8 mouse cellular contexts compared by ENCODE assay signal in the genomic region with DNA sequence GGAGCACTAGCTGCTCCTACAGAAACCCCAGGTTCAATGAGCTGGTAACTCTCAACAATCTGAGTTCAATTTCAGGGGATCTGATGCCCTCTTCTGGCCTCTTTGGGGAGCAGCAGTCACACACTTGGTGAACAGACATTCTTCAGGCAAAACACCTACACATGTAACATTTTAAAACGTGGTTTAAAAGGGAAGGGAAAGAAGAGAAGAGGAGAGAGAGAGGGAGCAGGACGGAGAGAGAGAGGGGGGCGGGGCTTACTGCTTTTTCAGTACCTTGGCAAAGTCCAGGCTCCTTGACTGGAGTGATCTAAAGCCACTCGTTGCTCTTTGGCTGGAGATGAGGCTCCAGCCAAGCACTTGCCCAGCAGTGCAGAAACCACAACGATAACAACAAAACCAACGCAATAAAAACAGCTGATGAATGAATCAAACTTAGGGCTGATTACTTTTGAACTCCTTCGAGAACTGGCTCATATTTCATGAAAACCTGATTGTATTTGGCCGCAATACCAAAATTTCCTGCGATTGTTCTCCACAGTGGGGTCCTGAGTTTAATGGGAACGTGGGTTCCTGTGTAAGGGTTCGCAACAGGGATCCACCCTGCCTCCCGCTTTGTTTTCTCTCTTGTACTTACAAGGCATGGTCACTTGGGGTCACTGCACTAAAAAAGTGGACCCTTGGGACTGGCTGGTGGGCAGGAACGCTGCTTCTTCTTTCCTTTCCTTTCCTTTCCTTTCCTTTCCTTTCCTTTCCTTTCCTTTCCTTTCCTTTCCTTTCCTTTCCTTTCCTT. TPM values are rescaled to one million over a fixed set of nuclear protein-coding genes. Genes with fewer than 3 reads are reported as not detected.
DNase-seq lines count a peak whose midpoint lies in the region; ATAC-seq lines count a peak whose summit lies in the region.
"Had no signal": no experiment of that assay in that cellular context is flagged by ENCODE, and none has a peak within 500 bp of the region (broad histone marks: within the 10 kb centered on the region; RNA-seq: fewer than 3 reads in every experiment).

No protein-coding gene starts in this region.

- H3K9me3 ChIP-seq in liver, embryonic 11.5 days (ENCODE audit: control insufficient read depth, low read length): no peaks in the 10 kb centered on the region
- H3K9me3 ChIP-seq: neural tube, embryonic 13.5 days had no signal

- H3K27ac ChIP-seq in liver, embryonic 11.5 days (ENCODE audit: low read depth, low read length): no peak overlapping the region
- H3K27ac ChIP-seq: neural tube, embryonic 13.5 days had no signal

- ATAC-seq in liver, embryonic 11.5 days (replicated peaks; ENCODE audit: low FRiP score): peak; percentile 53; the same call in 1 of the 2 replicates

- no peaks in the 10 kb centered on the region for H3K27me3 ChIP-seq in liver, embryonic 11.5 days (replicated peaks; ENCODE audit: control insufficient read depth, insufficient read depth, low read length)

- 47% methylated on average over 13 of the region's 13 CpGs for WGBS in liver, embryonic 11.5 days

- no peak overlapping the region for H3K9ac ChIP-seq in liver, embryonic 11.5 days (ENCODE audit: low read depth, low read length)
- H3K9ac ChIP-seq: neural tube, embryonic 13.5 days had no signal

- no peaks in the 10 kb centered on the region for H3K36me3 ChIP-seq in liver, embryonic 11.5 days (ENCODE audit: control insufficient read depth, insufficient read depth, low read length)
- H3K36me3 ChIP-seq: neural tube, embryonic 13.5 days had no signal

- H3K4me3 ChIP-seq in liver, embryonic 11.5 days (ENCODE audit: low read depth, low read length): no peak overlapping the region
- H3K4me3 ChIP-seq: neural tube, embryonic 13.5 days had no signal

- peak overlapping the region; percentile 39 for H3K4me2 ChIP-seq in liver, embryonic 11.5 days
- H3K4me2 ChIP-seq: neural tube, embryonic 13.5 days had no signal

- DNase-seq in 3134 (ENCODE audit: extremely low read depth, insufficient read length, low spot score) (peak; percentile 28), MN1 (ENCODE audit: low spot score) (no peak)
- peak; percentile 60 to 66 for DNase-seq in B cell, adult 2 months
- peak; percentile 82 for DNase-seq in heart, adult 8-10 months (ENCODE audit: low spot score)
- DNase-seq in liver, embryonic 11.5 days (ENCODE audit: low spot score): no peak
- peak; percentile 40 for DNase-seq in yolk sac, embryonic 10.5 days (ENCODE audit: low spot score)
- no peak for DNase-seq in left cerebral cortex, adult 18-20 months (ENCODE audit: low spot score in 2 of 2)

- H3K4me1 ChIP-seq in liver, embryonic 11.5 days (replicated peaks; ENCODE audit: control insufficient read depth, insufficient read depth, low read length): peaks cover 13% of the 10 kb centered on the region
- H3K4me1 ChIP-seq: neural tube, embryonic 13.5 days had no signal

RNA-seq across cellular contexts. Expression of a gene that starts 6.5 kb away (rescaled TPM):
- total RNA-seq in heart, adult 8-10 months (2022): 10 to 100 TPM; 30.2 to 36.9 (median 32.5) TPM
- polyA plus RNA-seq in liver, embryonic 11.5 days (2014; fragmentation: Nextera tagmentation; extraction: Ambion mirVana): 53.3 and 62.0 TPM in 2 replicates
- total RNA-seq in left cerebral cortex, adult 18-20 months (2021): 10 to 100 TPM; 40.6 to 41.3 TPM

Comparison
In these comparisons a context has a peak if more than half of its experiments do, and no peak if none do; other contexts are left out.
1. DNase-seq: peak in 3134 (single experiment), B cell, adult 2 months (2 of 2), heart, adult 8-10 months (single experiment) and yolk sac, embryonic 10.5 days (single experiment); none in liver, embryonic 11.5 days (single experiment), left cerebral cortex, adult 18-20 months (0 of 2) and MN1 (single experiment).